Mouse (Mus musculus) adrenal gland, adult 10 weeks (tissue): Measurements from ENCODE around the gene Osbpl7. TPM values are rescaled to one million over a fixed set of nuclear protein-coding genes. Genes with fewer than 3 reads are reported as not detected.

Experiments used
- polyA plus RNA-seq: library from polyadenylated mRNA; stranded (reverse); fragments of 350-450 nt; fragmentation: Illumina TruSeq; extraction: RNeasy Lipid Tissue Mini Kit (QIAGEN cat#74804); gene quantifications from one replicate; pipeline ENCODE4 v1.2.3, GENCODE M21; 2014; ENCODE audit warnings: low read depth, low replicate concordance

The Osbpl7 gene
- polyA plus RNA-seq = not detected

GRCm38 (mm10) chr11:97050216-97050943, at the start of gene Osbpl7:
TSS of gene Osbpl7 (plus strand) at chr11:97050628.

GRCm38 (mm10) chr11:97013121-97013670, 37.2 kb upstream of the Osbpl7 start, which contains the start of gene Sp6:
TSS of gene Sp6 (plus strand) at chr11:97013394.

GRCm38 (mm10) chr11:97029686-97030417, 20.6 kb upstream of the Osbpl7 start, which contains the start of gene Scrn2:
TSS of gene Scrn2 (plus strand) at chr11:97029938.

GRCm38 (mm10) chr11:97041022-97041899, 9.2 kb upstream of the Osbpl7 start, which contains the start of the genes Lrrc46 and Mrpl10:
TSS of gene Lrrc46 (minus strand) at chr11:97041407.
TSS of gene Mrpl10 (plus strand) at chr11:97041560.

GRCm38 (mm10) chr11:97114671-97115601, 64.5 kb downstream of the Osbpl7 start, which contains the start of gene Tbx21:
TSS of gene Tbx21 (minus strand) at chr11:97115331.

Other genes starting within 250 kb of the Osbpl7 start
- 121 TPM for gene Nfe2l1, start 220.7 kb upstream of the Osbpl7 start, polyA plus RNA-seq
- 21.8 TPM for gene Copz2, start 200.8 kb upstream of the Osbpl7 start, polyA plus RNA-seq
- 16.9 TPM for gene Cdk5rap3, start 134.1 kb upstream of the Osbpl7 start, polyA plus RNA-seq
- gene Prr15l, start 122.5 kb upstream of the Osbpl7 start, polyA plus RNA-seq = not detected
- 11.4 TPM for gene Pnpo, start 106.6 kb upstream of the Osbpl7 start, polyA plus RNA-seq
- 4.9 TPM for gene Sp2, start 67.7 kb upstream of the Osbpl7 start, polyA plus RNA-seq
- gene Sp6, start 37.2 kb upstream of the Osbpl7 start, polyA plus RNA-seq = not detected
- not detected for gene Scrn2, start 20.7 kb upstream of the Osbpl7 start, polyA plus RNA-seq
- gene Lrrc46, start 9.2 kb upstream of the Osbpl7 start, polyA plus RNA-seq = not detected
- 28.6 TPM for gene Mrpl10, start 9.1 kb upstream of the Osbpl7 start, polyA plus RNA-seq
- gene Tbx21, start 64.7 kb downstream of the Osbpl7 start, polyA plus RNA-seq = not detected
- 0.41 TPM for gene Tbkbp1, start 100.9 kb downstream of the Osbpl7 start, polyA plus RNA-seq
- gene Kpnb1, start 137.3 kb downstream of the Osbpl7 start, polyA plus RNA-seq = 141 TPM
- gene Npepps, start 230.0 kb downstream of the Osbpl7 start, polyA plus RNA-seq = 140 TPM